Mouse (Mus musculus) cerebellum, adult 2 months (tissue): ENCODE results near the gene Samhd1. TPM values are rescaled to one million over a fixed set of nuclear protein-coding genes. Genes with fewer than 3 reads are reported as not detected.

Experiments
- DNase-seq, 2 experiments: peaks; one replicate each; pipeline ENCODE4 v3.0.0; 2021
- H3K27ac ChIP-seq: fragments of 200-500 bp; 2 replicates; pipeline ENCODE4 v1.5.1; 2012; ENCODE audit warnings: low read length, control low read depth, inconsistent platforms; ENCODE audit not compliant: insufficient read depth
- H3K27me3 ChIP-seq: fragments of 200-500 bp; 2 replicates; pipeline ENCODE4 v1.6.1; 2012; ENCODE audit warnings: inconsistent platforms, mild to moderate bottlenecking, low read length, moderate library complexity; ENCODE audit not compliant: control insufficient read depth, insufficient read depth
- H3K4me1 ChIP-seq: fragments of 200-500 bp; 2 replicates; pipeline ENCODE4 v1.6.1; 2011; ENCODE audit warnings: low read length; ENCODE audit not compliant: control insufficient read depth, insufficient read depth
- H3K4me3 ChIP-seq: fragments of 200-500 bp; replicated peaks from 2 replicates; pipeline ENCODE3; 2011; ENCODE audit warnings: mild to moderate bottlenecking, low read depth, low read length, control low read depth; ENCODE audit not compliant: insufficient read depth
- CTCF ChIP-seq: fragments of 200-500 bp; IDR thresholded peaks from 2 replicates; pipeline ENCODE4 v1.5.1; 2011; ENCODE audit warnings: low read depth, mild to moderate bottlenecking, control low read depth, low read length, moderate library complexity, borderline replicate concordance; ENCODE audit not compliant: insufficient read depth
- POLR2A ChIP-seq: fragments of 200-500 bp; IDR thresholded peaks from 2 replicates; pipeline ENCODE4 v1.6.1; 2011; ENCODE audit warnings: low read length, control low read depth, borderline replicate concordance; ENCODE audit not compliant: insufficient read depth
- WGBS: fragments of 180-500 bp; shearing (Covaris S2); methylation state at CpG from one replicate; pipeline ENCODE4 v1.1.7; 2018; 5-methylcytosine and 5-hydroxymethylcytosine counted together
- polyA plus RNA-seq: library from polyadenylated mRNA; depleted of rRNA; stranded (reverse); fragments of >200 nt; gene quantifications from 2 replicates; pipeline ENCODE4 v1.2.3, GENCODE M21; 2012

The Samhd1 gene
- polyA plus RNA-seq, 1 experiment = 22.4 TPM

DNA sequence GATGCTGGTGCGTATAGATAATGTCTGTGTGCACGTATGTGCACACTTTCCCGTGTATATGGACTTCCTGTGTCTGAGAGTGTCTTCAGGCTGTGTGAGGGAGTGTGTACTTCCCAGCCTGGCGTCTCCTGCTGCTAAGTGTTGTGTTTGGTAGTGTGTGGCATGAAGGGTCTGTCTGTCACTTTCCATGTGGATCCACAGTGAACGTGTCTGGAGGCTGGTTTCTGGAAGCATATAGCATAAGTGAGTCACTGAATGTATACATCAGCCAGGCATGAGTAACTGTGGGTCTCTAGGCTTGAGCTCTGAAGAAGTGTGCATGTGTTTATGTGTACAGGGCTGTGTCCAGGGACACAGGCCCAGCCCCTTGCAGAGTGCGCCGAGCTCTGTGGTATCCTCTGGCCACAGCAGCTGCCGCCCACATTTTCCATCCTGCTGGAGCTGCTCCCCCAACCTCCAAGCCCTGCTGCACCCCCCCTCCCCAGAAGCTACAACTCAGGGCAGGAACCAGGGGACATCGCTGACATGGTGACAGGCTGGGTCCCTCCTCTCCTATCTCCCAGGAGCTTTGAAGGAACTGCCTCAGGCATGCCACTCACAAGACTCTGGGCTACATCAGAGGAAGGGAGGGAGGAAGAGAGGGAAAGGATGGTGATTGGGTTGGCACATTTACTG lies 61.5 kb downstream of the Samhd1 start:
- WGBS = 18% methylated on average over 9 of the region's 9 CpGs
- TF ChIP-seq POLR2A (no peak), CTCF (no peak)
- Histone ChIP-seq H3K4me3 (peak overlapping the region; percentile 26), H3K4me1 (peaks cover 51% of the 10 kb centered on the region), H3K27ac (peak overlapping the region; percentile 97), H3K27me3 (no peaks in the 10 kb centered on the region)
- peak in 1 of 2 experiments; percentile 47 for DNase-seq

GRCm38 (mm10) chr2:157072316-157072990 lies 62.6 kb downstream of the Samhd1 start:
- Histone ChIP-seq H3K4me3 (peak overlapping the region; percentile 4), H3K4me1 (peaks cover 58% of the 10 kb centered on the region), H3K27ac (peak overlapping the region; percentile 97), H3K27me3 (no peaks in the 10 kb centered on the region)
- 31% methylated on average over 9 of the region's 9 CpGs for WGBS
- DNase-seq = peak; percentile 21 to 40
- TF ChIP-seq POLR2A (no peak), CTCF (no peak)

- TF ChIP-seq CTCF = no peak
- TF ChIP-seq POLR2A = 0 out of 2 replicates have a peak, but pooled peaks have one; percentile 19
- H3K27me3 ChIP-seq = no peaks in the 10 kb centered on the region
- peak overlapping the region; percentile 41 for H3K4me3 ChIP-seq
- peak overlapping the region; percentile 97 for H3K27ac ChIP-seq
- 0% methylated on average over 2 of the region's 2 CpGs for WGBS
- DNase-seq = peak; percentile 76 to 79
- peaks cover 66% of the 10 kb centered on the region for H3K4me1 ChIP-seq
These were observed 63.5 kb downstream of the Samhd1 start for GRCm38 (mm10) chr2:157071556-157071955.

- H3K4me1 ChIP-seq = peaks cover 76% of the 10 kb centered on the region
These were observed 64.7 kb downstream of the Samhd1 start for GRCm38 (mm10) chr2:157070365-157070764.

DNA sequence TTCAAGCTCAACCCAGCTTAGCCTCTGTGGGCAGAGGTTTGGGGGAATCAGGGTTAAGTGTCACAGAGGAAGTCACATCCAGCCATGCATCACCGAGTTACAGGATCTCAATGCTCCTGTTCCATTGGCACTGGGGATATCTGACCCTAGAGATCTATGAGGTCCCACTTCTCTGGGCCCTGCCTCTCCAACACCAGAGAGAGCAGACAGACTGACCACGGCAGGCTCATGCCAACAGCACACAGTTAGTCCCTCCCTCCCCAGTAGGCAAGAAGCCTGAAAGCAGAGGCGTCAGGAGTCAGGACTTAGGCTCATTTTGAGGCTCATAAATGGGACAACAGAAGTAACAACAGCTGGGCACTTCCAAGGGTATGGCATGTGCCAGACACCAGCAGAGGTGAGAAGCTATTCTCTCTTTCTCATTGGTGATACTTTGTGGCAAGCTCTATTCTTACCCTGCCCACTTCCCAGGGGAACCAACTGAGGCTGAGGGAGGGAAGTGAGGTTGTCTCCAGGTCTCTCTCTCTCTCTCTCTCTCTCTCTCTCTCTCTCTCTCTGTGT lies 65.2 kb downstream of the Samhd1 start:
- WGBS = 0% methylated on average over 3 of the region's 3 CpGs
- DNase-seq = no peak
- Histone ChIP-seq H3K27ac (peak overlapping the region; percentile 97), H3K4me1 (peaks cover 82% of the 10 kb centered on the region), H3K27me3 (no peaks in the 10 kb centered on the region), H3K4me3 (peak overlapping the region; percentile 7)
- TF ChIP-seq CTCF (no peak), POLR2A (no peak)

More at GRCm38 (mm10) chr2:157070365-157070764, 64.7 kb downstream of the Samhd1 start:
- H3K27me3 ChIP-seq = no peaks in the 10 kb centered on the region
- H3K4me3 ChIP-seq = peak overlapping the region; percentile 23
- WGBS = 4% methylated on average over 9 of the region's 9 CpGs
- peak; percentile 65 to 67 for DNase-seq
- H3K27ac ChIP-seq = peak overlapping the region; percentile 97
- no peak for TF ChIP-seq CTCF

GRCm38 (mm10) chr2:157069355-157069735 lies 65.7 kb downstream of the Samhd1 start:
- peak overlapping the region; percentile 7 for H3K4me3 ChIP-seq
- peak overlapping the region; percentile 97 for H3K27ac ChIP-seq
- H3K4me1 ChIP-seq = peaks cover 87% of the 10 kb centered on the region
- H3K27me3 ChIP-seq = no peaks in the 10 kb centered on the region
- 0 out of 2 replicates have a peak, but pooled peaks have one; percentile 1 for TF ChIP-seq CTCF
- TF ChIP-seq POLR2A = peak; percentile 48; the same call in 1 of the 2 replicates
- peak; percentile 93 to 98 for DNase-seq
- WGBS = 7% methylated on average over 3 of the region's 3 CpGs

DNA sequence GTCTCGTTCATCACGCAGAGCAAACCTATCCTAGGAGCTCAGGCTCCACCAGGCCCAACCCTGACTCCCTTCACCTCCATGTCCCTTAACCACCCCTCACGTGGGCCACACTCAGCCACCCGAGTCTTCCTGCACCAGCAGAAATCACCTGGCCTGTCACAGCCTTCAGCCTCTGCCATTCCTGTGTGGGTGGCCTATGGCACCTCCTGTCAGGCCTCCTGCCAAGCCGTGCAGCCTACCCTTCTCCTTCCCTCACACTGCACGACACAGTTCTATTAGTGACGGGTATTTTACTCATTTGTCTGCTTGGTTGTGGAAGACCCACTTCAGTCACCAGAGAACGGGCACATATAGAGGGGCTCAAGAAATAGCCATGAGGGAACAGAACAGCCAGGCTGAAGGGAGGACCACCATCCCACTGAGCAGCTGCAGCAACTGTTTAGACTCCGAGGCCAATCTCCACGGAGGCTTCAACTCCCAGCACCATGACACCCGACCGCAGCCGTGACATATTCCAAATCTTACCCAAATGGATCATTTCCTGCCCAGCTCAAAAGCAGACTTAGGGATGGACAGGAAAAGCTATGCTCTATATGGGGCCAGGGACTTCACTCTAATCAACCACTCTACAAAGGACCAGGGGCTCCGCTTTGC lies 66.2 kb downstream of the Samhd1 start:
- 6% methylated on average over 14 of the region's 14 CpGs for WGBS
- Histone ChIP-seq H3K27me3 (no peaks in the 10 kb centered on the region), H3K27ac (peak overlapping the region; percentile 97), H3K4me3 (peak overlapping the region; percentile 12), H3K4me1 (peaks cover 90% of the 10 kb centered on the region)
- peak; percentile 23; the same call in 1 of the 2 replicates for TF ChIP-seq POLR2A
- no peak for TF ChIP-seq CTCF
- DNase-seq = peak; percentile 75 to 79

GRCm38 (mm10) chr2:157066731-157067430 lies 68.2 kb downstream of the Samhd1 start:
- Histone ChIP-seq H3K27me3 (no peaks in the 10 kb centered on the region), H3K4me3 (no peak overlapping the region), H3K4me1 (peaks cover 89% of the 10 kb centered on the region), H3K27ac (peak overlapping the region; percentile 85)
- TF ChIP-seq POLR2A = no peak
- no peak for TF ChIP-seq CTCF
- 27% methylated on average over 7 of the region's 7 CpGs for WGBS
- peak; percentile 35 to 52 for DNase-seq
